Mouse (Mus musculus): ENCODE results near the gene Gm7861.
"Not testable (repeated sequence)": the region's sequence is repeated elsewhere in the genome, so short reads cannot be mapped to it uniquely, and the experiment has no call there.

The Gm7861 gene

DNA sequence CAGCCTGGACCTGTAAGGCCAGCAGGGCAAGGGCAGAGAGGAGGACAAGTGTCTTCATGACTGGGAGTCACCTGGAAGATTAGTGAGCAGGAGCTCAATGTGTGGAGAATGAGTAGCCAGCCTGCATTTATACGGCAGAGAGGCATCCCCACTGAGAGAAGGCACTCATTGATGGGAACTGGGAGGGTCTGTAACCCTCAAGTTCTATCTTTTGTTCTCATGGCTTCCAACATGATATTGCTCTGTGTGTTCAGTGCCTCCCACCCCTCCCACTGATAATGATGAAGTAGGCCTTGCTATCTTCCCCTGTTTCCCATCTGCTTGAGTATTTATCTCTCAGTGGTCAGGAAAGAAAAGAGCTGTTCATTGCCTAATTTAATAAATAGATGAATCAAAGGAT, at the start of gene Gm7861:
TSS of gene Gm7861 (minus strand) at position 101 of the 400 bp plus-strand sequence.
- not testable (repeated sequence) for DNase-seq (ENCODE audit: low read depth, low spot score)

DNA sequence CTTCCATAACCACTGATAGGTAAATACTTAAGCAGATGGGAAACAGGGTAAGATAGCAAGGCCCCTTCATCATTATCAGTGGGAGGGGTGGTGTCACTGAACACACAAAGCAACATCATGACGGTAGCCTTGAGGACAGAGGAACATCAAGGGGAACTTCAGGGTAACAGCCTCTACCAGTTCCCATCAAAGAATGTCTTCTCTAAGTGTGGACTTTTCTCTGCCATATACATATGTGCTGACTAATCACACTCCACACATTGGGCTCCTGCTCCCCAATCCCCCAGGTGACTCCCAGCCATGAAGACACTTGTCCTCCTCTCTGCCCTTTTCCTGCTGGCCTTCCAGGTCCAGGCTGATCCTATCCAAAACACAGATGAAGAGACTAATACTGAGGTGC, 23.6 kb upstream of the Gm7861 start, which contains the start of gene Defa26:
TSS of gene Defa26 (plus strand) at position 301 of the 400 bp plus-strand sequence.
- not testable (repeated sequence) for DNase-seq (ENCODE audit: low read depth, low spot score)

DNA sequence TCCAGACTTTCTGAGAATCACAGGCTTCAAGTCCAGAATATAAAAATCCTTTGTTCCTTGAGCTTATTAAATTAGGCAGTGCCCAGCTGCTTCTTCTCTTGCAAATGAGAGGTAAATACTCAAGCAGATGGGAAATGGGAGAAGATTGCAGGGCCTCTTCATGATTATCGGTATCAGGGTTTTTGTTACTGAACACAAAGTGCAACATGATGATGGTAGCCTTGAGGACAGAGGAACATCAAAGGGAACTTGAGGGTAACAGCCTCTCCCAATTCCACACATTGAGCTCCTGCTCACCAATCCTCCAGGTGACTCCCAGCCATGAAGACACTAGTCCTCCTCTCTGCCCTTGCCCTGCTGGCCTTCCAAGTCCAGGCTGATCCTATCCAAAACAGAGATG, 11.6 kb downstream of the Gm7861 start, which contains the start of gene Defa28:
TSS of gene Defa28 (plus strand) at position 301 of the 400 bp plus-strand sequence.
- not testable (repeated sequence) for DNase-seq (ENCODE audit: low read depth, low spot score)

DNA sequence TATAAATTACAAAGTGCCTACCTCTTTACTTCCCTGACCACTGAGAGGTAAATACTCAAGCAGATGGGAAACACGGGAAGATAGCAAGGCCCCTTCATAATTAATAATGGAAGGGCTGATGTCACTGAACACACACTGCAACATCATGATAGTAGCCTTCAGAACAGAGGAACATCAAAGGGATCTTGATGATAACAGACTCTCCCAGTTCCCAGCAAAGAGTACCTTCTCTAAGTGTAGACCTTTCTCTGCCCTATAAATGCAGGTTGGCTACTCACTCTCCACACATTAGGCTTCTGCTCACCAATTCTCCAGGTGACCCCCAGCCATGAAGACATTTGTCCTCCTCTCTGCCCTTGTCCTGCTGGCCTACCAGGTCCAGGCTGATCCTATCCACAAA, 29.2 kb downstream of the Gm7861 start, which contains the start of gene Defa37:
TSS of gene Defa37 (plus strand) at position 301 of the 400 bp plus-strand sequence.
- DNase-seq (ENCODE audit: low read depth, low spot score), result not testable (repeated sequence)

Measured in A20 (cell line).